Comparison of ENCODE assay signal across 18 mouse cellular contexts in genomic region chr19:20559952-20560351, GRCm38 (mm10).
"Had no signal": no experiment of that assay in that cellular context is flagged by ENCODE, and none has a peak within 500 bp of the region (broad histone marks: within the 10 kb centered on the region; RNA-seq: fewer than 3 reads in every experiment).

No protein-coding gene starts in this region.

- H3K4me3 ChIP-seq: left cerebral cortex, adult 2 months; liver, embryonic 13.5 days; midbrain, embryonic 12.5 days; midbrain, embryonic 15.5 days; neural tube, embryonic 13.5 days; stomach, embryonic 15.5 days had no signal

- H3K9ac ChIP-seq: liver, embryonic 13.5 days; midbrain, embryonic 12.5 days; midbrain, embryonic 15.5 days; neural tube, embryonic 13.5 days; stomach, embryonic 15.5 days had no signal

- H3K4me1 ChIP-seq: midbrain, embryonic 12.5 days; midbrain, embryonic 15.5 days; neural tube, embryonic 13.5 days; stomach, embryonic 15.5 days had no signal

- DNase-seq: kidney, adult 18-20 months; kidney, adult 9 months; kidney, postnatal 14 days; kidney, postnatal 4 days; liver, embryonic 13.5 days; lung, adult 2 months; lung, postnatal 14 days; retina, postnatal 1 day; right cerebral cortex, postnatal 25 days; spleen, adult 18-20 months; thymus, adult 18-20 months; thymus, postnatal 14 days had no signal

- H3K27ac ChIP-seq: liver, embryonic 13.5 days; macrophage; midbrain, embryonic 12.5 days; midbrain, embryonic 15.5 days; neural tube, embryonic 13.5 days; stomach, embryonic 15.5 days had no signal

- H3K36me3 ChIP-seq: liver, embryonic 13.5 days; midbrain, embryonic 12.5 days; midbrain, embryonic 15.5 days; neural tube, embryonic 13.5 days; stomach, embryonic 15.5 days had no signal

- H3K9me3 ChIP-seq: liver, embryonic 13.5 days; midbrain, embryonic 12.5 days; midbrain, embryonic 15.5 days; neural tube, embryonic 13.5 days; stomach, embryonic 15.5 days had no signal

- H3K27me3 ChIP-seq: liver, embryonic 13.5 days; midbrain, embryonic 12.5 days; midbrain, embryonic 15.5 days; neural tube, embryonic 13.5 days; stomach, embryonic 15.5 days had no signal

- H3K4me2 ChIP-seq: liver, embryonic 13.5 days; midbrain, embryonic 12.5 days; midbrain, embryonic 15.5 days; neural tube, embryonic 13.5 days; stomach, embryonic 15.5 days had no signal
